ENCODE assay signal across 8 mouse cellular contexts in the genomic region with DNA sequence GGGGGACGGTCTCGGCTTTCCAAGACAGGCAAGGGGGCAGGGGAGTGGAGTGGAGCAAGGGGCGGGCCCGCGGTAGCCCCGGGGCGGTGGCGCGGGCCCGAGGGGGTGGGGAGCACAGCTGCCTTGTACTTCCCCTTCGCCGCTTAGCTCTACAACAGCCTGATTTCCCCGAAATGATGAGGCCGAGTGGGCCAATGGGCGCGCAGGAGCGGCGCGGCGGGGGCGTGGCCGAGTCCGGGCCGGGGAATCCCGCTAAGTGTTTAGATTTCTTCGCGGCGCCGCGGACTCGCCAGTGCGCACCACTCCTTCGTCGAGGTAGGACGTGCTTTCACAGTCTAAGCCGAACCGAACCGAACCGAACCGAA. TPM values are rescaled to one million over a fixed set of nuclear protein-coding genes. Genes with fewer than 3 reads are reported as not detected.
DNase-seq lines count a peak whose midpoint lies in the region; ATAC-seq and TF ChIP-seq lines count a peak whose summit lies in the region.

A gene (plus strand): TSS at position 255 of the 365 bp plus-strand sequence.

- peaks cover 38% of the 10 kb centered on the region for H3K36me3 ChIP-seq in E14TG2a.4 (ENCODE audit: insufficient read depth, low read length)
- H3K36me3 ChIP-seq in forebrain, embryonic 12.5 days (replicated peaks) = 0 out of 2 replicates have a peak, but pooled peaks cover 3% of the 10 kb centered on the region
- H3K36me3 ChIP-seq in heart, embryonic 16.5 days (ENCODE audit: control insufficient read depth, insufficient read depth) = peaks cover 11% of the 10 kb centered on the region
- H3K36me3 ChIP-seq in liver, embryonic 14.5 days (replicated peaks; ENCODE audit: control insufficient read depth, insufficient read depth, low read depth) = no peaks in the 10 kb centered on the region
- H3K36me3 ChIP-seq in stomach, embryonic 16.5 days (ENCODE audit: control insufficient read depth, insufficient read depth, low read length) = no peaks in the 10 kb centered on the region

- under 1% methylated on average over 40 of the region's 40 CpGs for WGBS in forebrain, embryonic 12.5 days
- WGBS in heart, embryonic 16.5 days = under 1% methylated on average over 40 of the region's 40 CpGs
- under 1% methylated on average over 39 of the region's 40 CpGs for WGBS in liver, embryonic 14.5 days (ENCODE audit: insufficient replicate concordance)
- WGBS in stomach, embryonic 16.5 days = under 1% methylated on average over 40 of the region's 40 CpGs

- peak; percentile 79 for DNase-seq in c-Kit-positive CD71-positive TER-119-positive erythroid progenitor cells, embryonic 14.5 days (ENCODE audit: low spot score)
- DNase-seq in kidney, postnatal 36 days = peak; percentile 94 to 96
- DNase-seq in liver, embryonic 14.5 days (ENCODE audit: low read depth in 3 of 3, low spot score in 3 of 3) = peak; percentile 53 to 78 (median 61)
- peak; percentile 90 for DNase-seq in neural tube, embryonic 10.5 days (ENCODE audit: extremely low spot score, low spot score)

- no peak for TF ChIP-seq CTCF in E14TG2a.4 (conservative IDR thresholded peaks at IDR 0.05; ENCODE audit: low read length)
- no peak for TF ChIP-seq CTCF in liver, embryonic 14.5 days (IDR thresholded peaks at IDR 0.05; ENCODE audit: low read depth)

- H3K4me3 ChIP-seq in E14TG2a.4 (replicated peaks; ENCODE audit: low read length) = peak within 1 kb of the TSS; percentile 96
- peak within 1 kb of the TSS; percentile 74 for H3K4me3 ChIP-seq in forebrain, embryonic 12.5 days (replicated peaks)
- peak within 1 kb of the TSS; percentile 89 for H3K4me3 ChIP-seq in heart, embryonic 16.5 days (ENCODE audit: low read length)
- peak within 1 kb of the TSS; percentile 62 for H3K4me3 ChIP-seq in liver, embryonic 14.5 days (ENCODE audit: insufficient read depth in 1 of 2, low read depth in 2 of 2, low read length in 2 of 2)
- peak within 1 kb of the TSS; percentile 87 for H3K4me3 ChIP-seq in stomach, embryonic 16.5 days (replicated peaks; ENCODE audit: low read length)

- peak within 1 kb of the TSS; percentile 98 for H3K4me2 ChIP-seq in forebrain, embryonic 12.5 days
- H3K4me2 ChIP-seq in heart, embryonic 16.5 days (ENCODE audit: low read depth, low read length) = peak within 1 kb of the TSS; percentile 65
- peak within 1 kb of the TSS; percentile 76 for H3K4me2 ChIP-seq in liver, embryonic 14.5 days (ENCODE audit: low read depth)
- peak within 1 kb of the TSS; percentile 78 for H3K4me2 ChIP-seq in stomach, embryonic 16.5 days (ENCODE audit: low read depth, low read length)

- peak; percentile 94 for ATAC-seq in forebrain, embryonic 12.5 days (ENCODE audit: low FRiP score)
- ATAC-seq in heart, embryonic 16.5 days (replicated peaks; ENCODE audit: extremely low read depth, insufficient read depth, low FRiP score) = peak; percentile 87
- ATAC-seq in liver, embryonic 14.5 days (ENCODE audit: insufficient read depth) = peak; percentile 83
- peak; percentile 94 for ATAC-seq in stomach, embryonic 16.5 days (ENCODE audit: insufficient read depth, low FRiP score)

- H3K9ac ChIP-seq in forebrain, embryonic 12.5 days = peak within 1 kb of the TSS; percentile 60
- peak within 1 kb of the TSS; percentile 79 for H3K9ac ChIP-seq in heart, embryonic 16.5 days (ENCODE audit: low read length)
- peak within 1 kb of the TSS; percentile 40; the same call in 1 of the 2 replicates for H3K9ac ChIP-seq in liver, embryonic 14.5 days (replicated peaks)
- H3K9ac ChIP-seq in stomach, embryonic 16.5 days (ENCODE audit: low read length) = peak within 1 kb of the TSS; percentile 86

- H3K4me1 ChIP-seq in E14TG2a.4 (replicated peaks; ENCODE audit: low read depth, low read length) = peaks cover 83% of the 10 kb centered on the region
- peaks cover 12% of the 10 kb centered on the region; the same call in 1 of the 2 replicates for H3K4me1 ChIP-seq in forebrain, embryonic 12.5 days
- peaks cover 17% of the 10 kb centered on the region for H3K4me1 ChIP-seq in heart, embryonic 16.5 days (ENCODE audit: control insufficient read depth, insufficient read depth, low read length)
- peaks cover 0 to 5% of the 10 kb centered on the region in 2 experiments; a peak in 1 of 4 replicates for H3K4me1 ChIP-seq in liver, embryonic 14.5 days (replicated peaks; ENCODE audit: control insufficient read depth in 2 of 2, insufficient read depth in 2 of 2, low read length in 1 of 2)
- peaks cover 16% of the 10 kb centered on the region for H3K4me1 ChIP-seq in stomach, embryonic 16.5 days (ENCODE audit: control insufficient read depth, insufficient read depth, low read length)

- TF ChIP-seq EP300 in liver, embryonic 14.5 days (IDR thresholded peaks at IDR 0.05; ENCODE audit: low read depth) = no peak

- H3K27me3 ChIP-seq in E14TG2a.4 (ENCODE audit: insufficient read depth, low read length) = 0 out of 2 replicates have a peak, but pooled peaks cover 2% of the 10 kb centered on the region
- peaks cover 42% of the 10 kb centered on the region for H3K27me3 ChIP-seq in forebrain, embryonic 12.5 days
- no peaks in the 10 kb centered on the region for H3K27me3 ChIP-seq in heart, embryonic 16.5 days (ENCODE audit: control insufficient read depth, insufficient read depth, low read length)
- H3K27me3 ChIP-seq in liver, embryonic 14.5 days (ENCODE audit: control insufficient read depth, insufficient read depth, low read length) = peaks cover 15% of the 10 kb centered on the region
- H3K27me3 ChIP-seq in stomach, embryonic 16.5 days (ENCODE audit: control insufficient read depth, insufficient read depth, low read length) = no peaks in the 10 kb centered on the region

- no peaks in the 10 kb centered on the region for H3K9me3 ChIP-seq in E14TG2a.4 (ENCODE audit: low read length)
- no peaks in the 10 kb centered on the region for H3K9me3 ChIP-seq in forebrain, embryonic 12.5 days
- no peaks in the 10 kb centered on the region for H3K9me3 ChIP-seq in heart, embryonic 16.5 days (replicated peaks; ENCODE audit: control insufficient read depth, low read length)
- H3K9me3 ChIP-seq in liver, embryonic 14.5 days (ENCODE audit: control insufficient read depth, low read length) = no peaks in the 10 kb centered on the region
- no peaks in the 10 kb centered on the region for H3K9me3 ChIP-seq in stomach, embryonic 16.5 days (replicated peaks; ENCODE audit: control insufficient read depth, low read length)

- H3K27ac ChIP-seq in forebrain, embryonic 12.5 days = 0 out of 2 replicates have a peak within 1 kb of the TSS, but pooled peaks have one; percentile 25
- peak within 1 kb of the TSS; percentile 82 for H3K27ac ChIP-seq in heart, embryonic 16.5 days (ENCODE audit: low read length)
- no peak within 1 kb of the TSS for H3K27ac ChIP-seq in liver, embryonic 14.5 days
- peak within 1 kb of the TSS; percentile 88 for H3K27ac ChIP-seq in stomach, embryonic 16.5 days (ENCODE audit: low read length)

RNA-seq across cellular contexts. Expression of the gene that starts here (rescaled TPM):
- polyA plus RNA-seq in forebrain, embryonic 12.5 days (2016; fragmentation: Nextera tagmentation; extraction: Ambion mirVana) = 3.6 and 3.9 TPM in 2 replicates
- 17.2 and 25.7 TPM in 2 replicates for polyA plus RNA-seq in heart, embryonic 16.5 days (2015; fragmentation: Nextera tagmentation; extraction: Ambion mirVana)
- polyA plus RNA-seq in liver, embryonic 14.5 days (2012; rRNA removed) = 5.0 and 8.1 TPM in 2 replicates
- 5.4 and 9.1 TPM in 2 replicates for polyA plus RNA-seq in liver, embryonic 14.5 days (2014; fragmentation: Nextera tagmentation; extraction: Ambion mirVana)
- 25.8 and 29.4 TPM in 2 replicates for polyA plus RNA-seq in stomach, embryonic 16.5 days (2015; fragmentation: Nextera tagmentation; extraction: Ambion mirVana)
